Mouse (Mus musculus) heart, postnatal 0 days (tissue): ENCODE data around the gene Scoc. TPM values are rescaled to one million over a fixed set of nuclear protein-coding genes. Genes with fewer than 3 reads are reported as not detected.
A peak's percentile ranks its signal among the peaks of the same experiment; 100 is the strongest.

Experiments
- ATAC-seq: fragments of 200-750 bp; cut with Nextera tagmentation; 2 replicates; pipeline ENCODE4 v1.8.0; 2017; ENCODE audit warnings: low read depth, moderate number of reproducible peaks, moderate library complexity; ENCODE audit not compliant: insufficient read depth
- DNase-seq: peaks from one replicate; pipeline ENCODE4 v3.0.0-alpha.2; 2016; ENCODE audit warnings: low spot score
- H3K27ac ChIP-seq: fragments of 300-500 bp; sonication (generic); 2 replicates; pipeline ENCODE4 v1.5.1; 2014; ENCODE audit warnings: low read depth, mild to moderate bottlenecking
- H3K27me3 ChIP-seq: fragments of 300-500 bp; sonication (generic); 2 replicates; pipeline ENCODE4 v1.6.1; 2014; ENCODE audit warnings: low read length, mixed read lengths; ENCODE audit not compliant: control insufficient read depth, insufficient read depth
- H3K36me3 ChIP-seq: fragments of 300-500 bp; sonication (generic); replicated peaks from 2 replicates; pipeline ENCODE4 v1.6.1; 2014; ENCODE audit warnings: low read length, mixed read lengths; ENCODE audit not compliant: control insufficient read depth, insufficient read depth
- H3K4me1 ChIP-seq: fragments of 300-500 bp; sonication (generic); 2 replicates; pipeline ENCODE4 v1.6.1; 2014; ENCODE audit warnings: antibody characterized with exemption; ENCODE audit not compliant: control insufficient read depth, insufficient read depth
- H3K4me2 ChIP-seq: fragments of 300-500 bp; sonication (generic); 2 replicates; pipeline ENCODE4 v1.6.1; 2014; ENCODE audit warnings: low read depth, mild to moderate bottlenecking, low read length, moderate library complexity
- H3K4me3 ChIP-seq: fragments of 300-500 bp; sonication (generic); 2 replicates; pipeline ENCODE4 v1.5.1; 2014; ENCODE audit warnings: low read depth, low read length
- H3K9ac ChIP-seq: fragments of 300-500 bp; sonication (generic); replicated peaks from 2 replicates; pipeline ENCODE4 v1.6.1; 2014; ENCODE audit warnings: low read depth, low read length, mixed read lengths
- H3K9me3 ChIP-seq: fragments of 300-500 bp; sonication (generic); replicated peaks from 2 replicates; pipeline ENCODE4 v1.6.1; 2016; ENCODE audit warnings: low read length; ENCODE audit not compliant: control insufficient read depth
- CTCF ChIP-seq: IDR thresholded peaks from 2 replicates; pipeline ENCODE4 v1.5.1; 2016; ENCODE audit warnings: antibody characterized with exemption, control low read depth, low read depth
- EP300 ChIP-seq: IDR thresholded peaks from 2 replicates; pipeline ENCODE4 v1.6.1; 2016; ENCODE audit warnings: antibody characterized with exemption, low read depth
- WGBS: fragments of 180-500 bp; shearing (Covaris S2); extraction: QIAGEN DNeasy Blood & Tissue Kit; methylation state at CpG from one replicate; pipeline ENCODE4 v1.1.7; 2014; 5-methylcytosine and 5-hydroxymethylcytosine counted together
- polyA plus RNA-seq: library from polyadenylated mRNA; unstranded; fragments of >200 nt; fragmentation: Nextera tagmentation; extraction: Ambion mirVana; gene quantifications from 2 replicates; pipeline ENCODE4 v1.2.1, GENCODE M21; 2015
- total RNA-seq: library from RNA; depleted of rRNA; stranded (reverse); fragments of >200 nt; gene quantifications from 2 replicates; pipeline ENCODE4 v1.2.3, GENCODE M21; 2014; ENCODE audit warnings: low replicate concordance; rRNA removed

The Scoc gene
- total RNA-seq (18.3 and 39.8 TPM in 2 replicates), polyA plus RNA-seq (65.8 and 78.6 TPM in 2 replicates)

GRCm38 (mm10) chr8:83458222-83458621, at the start of gene Scoc:
TSS of gene Scoc (minus strand) at chr8:83458391.
- Histone ChIP-seq H3K9me3 (no peaks in the 10 kb centered on the region), H3K4me2 (no peak within 1 kb of the TSS), H3K36me3 (no peaks in the 10 kb centered on the region), H3K27me3 (no peaks in the 10 kb centered on the region), H3K9ac (no peak within 1 kb of the TSS), H3K4me3 (no peak within 1 kb of the TSS), H3K4me1 (no peaks in the 10 kb centered on the region), H3K27ac (no peak within 1 kb of the TSS)
- ATAC-seq (no peak), DNase-seq (no peak)
- no peak for TF ChIP-seq CTCF
- TF ChIP-seq EP300: no peak
- WGBS: 76% methylated on average over 14 of the region's 14 CpGs

GRCm38 (mm10) chr8:83459606-83460005, 1.4 kb upstream of the Scoc start:
- 61% methylated on average over 3 of the region's 3 CpGs for WGBS
- H3K9me3 ChIP-seq: no peaks in the 10 kb centered on the region
- H3K27ac ChIP-seq: no peak overlapping the region
- H3K4me2 ChIP-seq: no peak overlapping the region
- no peak for TF ChIP-seq EP300
- no peak for TF ChIP-seq CTCF
- H3K9ac ChIP-seq: no peak overlapping the region
- no peaks in the 10 kb centered on the region for H3K36me3 ChIP-seq
- no peak for ATAC-seq
- no peak overlapping the region for H3K4me3 ChIP-seq
- H3K4me1 ChIP-seq: no peaks in the 10 kb centered on the region
- no peak for DNase-seq
- no peaks in the 10 kb centered on the region for H3K27me3 ChIP-seq

- Histone ChIP-seq H3K36me3 (no peaks in the 10 kb centered on the region), H3K27me3 (no peaks in the 10 kb centered on the region), H3K9ac (no peak overlapping the region), H3K4me3 (no peak overlapping the region), H3K4me2 (no peak overlapping the region), H3K4me1 (no peaks in the 10 kb centered on the region), H3K27ac (no peak overlapping the region), H3K9me3 (no peaks in the 10 kb centered on the region)
- WGBS: 56% methylated on average over 6 of the region's 6 CpGs
- ATAC-seq (no peak), DNase-seq (no peak)
- TF ChIP-seq CTCF (no peak), EP300 (no peak)
Measured at GRCm38 (mm10) chr8:83457121-83457520, 1.1 kb downstream of the Scoc start.

DNA sequence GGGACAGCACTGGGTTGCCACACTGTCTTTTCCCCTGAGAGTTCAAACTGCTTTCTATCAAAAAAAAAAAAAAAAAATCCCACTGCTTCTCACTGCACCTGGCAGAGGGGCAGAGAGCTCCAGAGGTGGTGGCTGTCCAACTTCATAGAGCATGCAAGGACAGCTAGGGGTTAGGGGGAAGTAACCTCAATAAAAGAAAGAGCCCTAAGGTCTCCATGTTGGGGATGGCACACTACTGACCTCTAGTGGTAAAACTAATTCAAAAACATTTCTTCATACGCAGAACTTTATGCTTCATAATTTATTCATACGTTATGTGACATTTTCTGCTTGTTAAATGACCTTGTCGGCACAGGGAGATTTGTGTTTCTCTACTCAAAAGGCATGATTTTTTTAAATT, 7.1 kb downstream of the Scoc start:
- Histone ChIP-seq H3K36me3 (no peaks in the 10 kb centered on the region), H3K4me1 (no peaks in the 10 kb centered on the region), H3K27me3 (no peaks in the 10 kb centered on the region), H3K4me3 (no peak overlapping the region), H3K4me2 (no peak overlapping the region), H3K27ac (no peak overlapping the region), H3K9ac (no peak overlapping the region), H3K9me3 (no peaks in the 10 kb centered on the region)
- no peak for ATAC-seq
- DNase-seq: no peak
- WGBS: 14% methylated on average over 3 of the region's 3 CpGs
- TF ChIP-seq EP300 (no peak), CTCF (peak; percentile 70)

DNA sequence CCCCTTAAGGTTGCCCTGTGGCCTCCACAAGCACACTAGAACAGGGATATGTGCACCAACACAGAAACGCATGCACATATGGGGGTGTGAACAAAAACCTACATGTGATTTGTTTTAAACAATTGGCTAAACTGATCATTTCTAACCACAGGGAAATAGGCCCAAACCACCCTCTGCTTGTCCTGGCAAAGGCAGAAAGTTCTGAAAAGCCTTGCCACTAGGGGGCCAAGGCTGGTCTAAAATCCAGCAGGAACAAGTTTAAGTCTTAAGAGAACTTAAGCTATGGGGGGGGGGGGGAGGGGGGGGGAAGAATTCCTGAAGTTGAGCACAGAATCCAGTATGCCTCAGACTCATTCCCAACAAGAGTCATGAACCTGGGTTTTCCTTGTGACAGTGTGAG, 8.2 kb downstream of the Scoc start:
- 71% methylated on average over 1 of the region's 1 CpGs for WGBS
- ATAC-seq: no peak

GRCm38 (mm10) chr8:83443052-83443400, 15.2 kb downstream of the Scoc start:
- Histone ChIP-seq H3K9ac (no peak overlapping the region), H3K4me1 (peaks cover 9% of the 10 kb centered on the region), H3K27me3 (no peaks in the 10 kb centered on the region), H3K4me2 (peak overlapping the region; percentile 84), H3K36me3 (no peaks in the 10 kb centered on the region), H3K27ac (no peak overlapping the region), H3K4me3 (peak overlapping the region; percentile 76), H3K9me3 (no peaks in the 10 kb centered on the region)
- DNase-seq: no peak
- WGBS: 28% methylated on average over 5 of the region's 5 CpGs
- TF ChIP-seq CTCF: no peak
- TF ChIP-seq EP300: no peak
- ATAC-seq: no peak

More for the DNA sequence above, 8.2 kb downstream of the Scoc start:
- H3K9ac ChIP-seq: no peak overlapping the region
- no peaks in the 10 kb centered on the region for H3K36me3 ChIP-seq
- DNase-seq: no peak
- TF ChIP-seq EP300 (no peak), CTCF (peak; percentile 36)
- H3K27me3 ChIP-seq: no peaks in the 10 kb centered on the region
- no peak overlapping the region for H3K4me3 ChIP-seq
- no peak overlapping the region for H3K27ac ChIP-seq
- no peak overlapping the region for H3K4me2 ChIP-seq
- no peaks in the 10 kb centered on the region for H3K4me1 ChIP-seq
- no peaks in the 10 kb centered on the region for H3K9me3 ChIP-seq
